Mouse (Mus musculus) intestine, embryonic 15.5 days (tissue): ENCODE measurements at regions not wholly inside any gene's neighbourhood (a gene's known extent, or its start where the extent isn't known, plus 50 kb on each side); places are given as distances from the start of the nearest gene placed in this dataset.

ENCODE experiments used
- ATAC-seq: fragments of 200-750 bp; cut with Nextera tagmentation; 2 replicates; pipeline ENCODE4 v1.8.0; 2017; ENCODE audit warnings: moderate TSS enrichment, moderate library complexity
- H3K27ac ChIP-seq: fragments of 300-500 bp; sonication (generic); 2 replicates; pipeline ENCODE4 v1.5.1; 2015; ENCODE audit warnings: mild to moderate bottlenecking, inconsistent platforms
- H3K27me3 ChIP-seq: fragments of 300-500 bp; sonication (generic); replicated peaks from 2 replicates; pipeline ENCODE4 v1.6.1; 2015; ENCODE audit warnings: inconsistent platforms
- H3K36me3 ChIP-seq: fragments of 300-500 bp; sonication (generic); 2 replicates; pipeline ENCODE4 v1.6.1; 2015; ENCODE audit warnings: inconsistent platforms
- H3K4me1 ChIP-seq: fragments of 300-500 bp; sonication (generic); replicated peaks from 2 replicates; pipeline ENCODE4 v1.6.1; 2015; ENCODE audit warnings: inconsistent platforms
- H3K4me2 ChIP-seq: fragments of 300-500 bp; sonication (generic); replicated peaks from 2 replicates; pipeline ENCODE4 v1.6.1; 2015; ENCODE audit warnings: mild to moderate bottlenecking, inconsistent platforms
- H3K4me3 ChIP-seq: fragments of 300-500 bp; sonication (generic); replicated peaks from 2 replicates; pipeline ENCODE4 v1.5.1; 2015; ENCODE audit warnings: inconsistent platforms
- H3K9ac ChIP-seq: fragments of 300-500 bp; sonication (generic); 2 replicates; pipeline ENCODE4 v1.6.1; 2015; ENCODE audit warnings: inconsistent platforms
- H3K9me3 ChIP-seq: fragments of 300-500 bp; sonication (generic); 2 replicates; pipeline ENCODE4 v1.6.1; 2016; ENCODE audit warnings: inconsistent platforms
- WGBS: fragments of 180-500 bp; shearing (Covaris S2); methylation state at CpG from one replicate; pipeline ENCODE4 v1.1.7; 2015; 5-methylcytosine and 5-hydroxymethylcytosine counted together

GRCm38 (mm10) chr5:142329724-142330520, 71.4 kb upstream of the Foxk1 start:
- 80% methylated on average over 7 of the region's 7 CpGs for WGBS
- H3K9me3 ChIP-seq, result no peaks in the 10 kb centered on the region
- no peak for ATAC-seq

GRCm38 (mm10) chr5:142332744-142333143, 68.6 kb upstream of the Foxk1 start:
- H3K4me1 ChIP-seq, result no peaks in the 10 kb centered on the region
- H3K27ac ChIP-seq, result no peak overlapping the region
- H3K36me3 ChIP-seq, result no peaks in the 10 kb centered on the region
- 60% methylated on average over 9 of the region's 9 CpGs for WGBS
- no peak overlapping the region for H3K4me2 ChIP-seq
- no peak overlapping the region for H3K9ac ChIP-seq
- H3K4me3 ChIP-seq, result no peak overlapping the region
- H3K27me3 ChIP-seq, result no peaks in the 10 kb centered on the region
- no peaks in the 10 kb centered on the region for H3K9me3 ChIP-seq
- ATAC-seq, result no peak

More at GRCm38 (mm10) chr5:142329724-142330520, 71.4 kb upstream of the Foxk1 start:
- Histone ChIP-seq H3K4me2 (no peak overlapping the region), H3K4me3 (no peak overlapping the region), H3K27ac (no peak overlapping the region), H3K27me3 (no peaks in the 10 kb centered on the region), H3K36me3 (no peaks in the 10 kb centered on the region), H3K4me1 (no peaks in the 10 kb centered on the region), H3K9ac (no peak overlapping the region)

- 75% methylated on average over 6 of the region's 6 CpGs for WGBS
- Histone ChIP-seq H3K4me3 (no peak overlapping the region), H3K4me1 (0 out of 2 replicates have a peak, but pooled peaks cover 3% of the 10 kb centered on the region), H3K9me3 (no peaks in the 10 kb centered on the region), H3K36me3 (no peaks in the 10 kb centered on the region), H3K4me2 (no peak overlapping the region), H3K27ac (no peak overlapping the region), H3K27me3 (no peaks in the 10 kb centered on the region), H3K9ac (no peak overlapping the region)
- no peak for ATAC-seq
These were observed 63.9 kb upstream of the Foxk1 start for GRCm38 (mm10) chr5:142337436-142337835.

- Histone ChIP-seq H3K36me3 (no peaks in the 10 kb centered on the region), H3K4me3 (no peak overlapping the region), H3K9ac (no peak overlapping the region), H3K4me1 (0 out of 2 replicates have a peak, but pooled peaks cover 3% of the 10 kb centered on the region), H3K27ac (no peak overlapping the region), H3K4me2 (no peak overlapping the region), H3K27me3 (no peaks in the 10 kb centered on the region), H3K9me3 (no peaks in the 10 kb centered on the region)
- WGBS, result 60% methylated on average over 11 of the region's 11 CpGs
- ATAC-seq, result no peak
These were observed 63.2 kb upstream of the Foxk1 start for GRCm38 (mm10) chr5:142338051-142338450.

- Histone ChIP-seq H3K4me2 (no peak overlapping the region), H3K4me3 (no peak overlapping the region), H3K4me1 (0 out of 2 replicates have a peak, but pooled peaks cover 3% of the 10 kb centered on the region), H3K9ac (no peak overlapping the region), H3K36me3 (no peaks in the 10 kb centered on the region), H3K27me3 (no peaks in the 10 kb centered on the region), H3K9me3 (no peaks in the 10 kb centered on the region), H3K27ac (no peak overlapping the region)
- WGBS, result 38% methylated on average over 14 of the region's 14 CpGs
- 0 out of 2 replicates have a peak, but pooled peaks have one; percentile 20 for ATAC-seq
These were observed 60.9 kb upstream of the Foxk1 start for GRCm38 (mm10) chr5:142340205-142341025.

GRCm38 (mm10) chr5:142341026-142341432, 60.3 kb upstream of the Foxk1 start:
- Histone ChIP-seq H3K9ac (no peak overlapping the region), H3K36me3 (no peaks in the 10 kb centered on the region), H3K4me1 (0 out of 2 replicates have a peak, but pooled peaks cover 3% of the 10 kb centered on the region), H3K27me3 (no peaks in the 10 kb centered on the region), H3K4me3 (no peak overlapping the region), H3K9me3 (no peaks in the 10 kb centered on the region), H3K27ac (no peak overlapping the region), H3K4me2 (no peak overlapping the region)
- ATAC-seq, result no peak
- 63% methylated on average over 3 of the region's 3 CpGs for WGBS

GRCm38 (mm10) chr5:142346454-142346853, 54.8 kb upstream of the Foxk1 start:
- ATAC-seq, result no peak
- WGBS, result 95% methylated on average over 1 of the region's 1 CpGs

GRCm38 (mm10) chr5:142350574-142350973, 50.7 kb upstream of the Foxk1 start:
- no peaks in the 10 kb centered on the region for H3K4me1 ChIP-seq
- no peak overlapping the region for H3K27ac ChIP-seq
- H3K4me3 ChIP-seq, result no peak overlapping the region
- H3K9ac ChIP-seq, result no peak overlapping the region
- H3K9me3 ChIP-seq, result no peaks in the 10 kb centered on the region
- no peaks in the 10 kb centered on the region for H3K36me3 ChIP-seq
- no peak for ATAC-seq
- no peaks in the 10 kb centered on the region for H3K27me3 ChIP-seq
- H3K4me2 ChIP-seq, result no peak overlapping the region
- WGBS, result 48% methylated on average over 5 of the region's 5 CpGs

More at GRCm38 (mm10) chr5:142346454-142346853, 54.8 kb upstream of the Foxk1 start:
- no peak overlapping the region for H3K27ac ChIP-seq
- no peak overlapping the region for H3K4me3 ChIP-seq
- H3K4me1 ChIP-seq, result no peaks in the 10 kb centered on the region
- no peaks in the 10 kb centered on the region for H3K36me3 ChIP-seq
- no peak overlapping the region for H3K9ac ChIP-seq
- no peaks in the 10 kb centered on the region for H3K27me3 ChIP-seq
- H3K9me3 ChIP-seq, result no peaks in the 10 kb centered on the region
- H3K4me2 ChIP-seq, result no peak overlapping the region
